Mouse (Mus musculus) left cerebral cortex, postnatal 14 days (tissue): ENCODE measurements around the gene Rtn1. TPM values are rescaled to one million over a fixed set of nuclear protein-coding genes. Genes with fewer than 3 reads are reported as not detected.
"Not testable (repeated sequence)": the region's sequence is repeated elsewhere in the genome, so short reads cannot be mapped to it uniquely, and the experiment has no call there.

Source experiments
- DNase-seq, 2 experiments: peaks; one replicate each; pipeline ENCODE4 v3.0.0; 2021 to 2022; ENCODE audit warnings: low spot score in 2 of 2, mixed read lengths in 1 of 2
- intact Hi-C: fragments of 180-260 bp; cut with DNase I; formaldehyde crosslinking; loops from one replicate; pipeline ENCODE4 v1.15.1; 2025
- total RNA-seq, 2 experiments: library from RNA; stranded (reverse); gene quantifications; 2 replicates each; pipeline ENCODE4 v1.2.3; 2021

Rtn1 gene
- total RNA-seq, 2 experiments from 2014 or later = 1,580 to 1,638 TPM

DNA sequence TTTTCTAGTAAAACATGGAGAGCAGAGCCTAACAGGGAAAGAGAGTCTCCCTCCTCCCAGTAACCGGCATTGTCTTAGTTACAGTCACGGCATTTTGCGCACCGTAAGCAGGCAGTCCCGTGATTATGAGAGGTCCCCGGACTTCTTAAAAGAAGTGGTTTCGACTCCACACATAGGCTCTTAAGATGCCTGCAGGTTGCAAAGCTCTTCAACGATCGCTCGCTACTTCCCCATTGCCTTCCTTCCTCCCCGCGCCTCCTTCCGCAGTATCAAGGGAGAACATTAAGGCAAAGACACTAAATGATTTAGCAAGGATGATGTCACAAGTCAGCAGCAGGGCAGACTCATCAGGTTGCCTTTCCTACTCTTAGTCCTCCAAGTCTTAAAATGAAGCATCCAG lies 72.8 kb downstream of the Rtn1 start:
- intact Hi-C loops = no loop called here
- DNase-seq = no peak

GRCm38 (mm10) chr12:72332488-72333013 lies 76.3 kb downstream of the Rtn1 start:
- intact Hi-C loops = no loop called here
- no peak for DNase-seq

- intact Hi-C loops = no loop called here
- no peak for DNase-seq
Measured at GRCm38 (mm10) chr12:72331912-72332487, 76.9 kb downstream of the Rtn1 start.

DNA sequence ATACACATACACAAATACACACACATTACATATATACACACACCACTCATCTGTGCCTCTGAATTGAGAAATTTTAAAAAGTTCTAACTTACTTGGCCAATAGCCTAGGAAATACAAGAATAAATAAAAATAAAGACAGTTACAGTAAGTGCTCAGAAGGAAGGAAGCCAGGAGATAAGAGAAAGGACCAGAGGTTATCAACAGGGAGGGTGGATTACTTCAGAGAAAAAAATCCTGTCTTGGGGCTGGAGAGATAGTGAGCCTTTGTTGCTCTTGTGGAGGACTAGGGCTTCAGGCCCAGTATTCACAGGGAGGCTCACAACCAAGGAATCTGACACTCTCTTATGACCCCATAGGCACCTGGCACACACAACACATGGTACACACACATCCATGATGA lies 82.8 kb downstream of the Rtn1 start:
- intact Hi-C loops = no loop called here
- no peak for DNase-seq

DNA sequence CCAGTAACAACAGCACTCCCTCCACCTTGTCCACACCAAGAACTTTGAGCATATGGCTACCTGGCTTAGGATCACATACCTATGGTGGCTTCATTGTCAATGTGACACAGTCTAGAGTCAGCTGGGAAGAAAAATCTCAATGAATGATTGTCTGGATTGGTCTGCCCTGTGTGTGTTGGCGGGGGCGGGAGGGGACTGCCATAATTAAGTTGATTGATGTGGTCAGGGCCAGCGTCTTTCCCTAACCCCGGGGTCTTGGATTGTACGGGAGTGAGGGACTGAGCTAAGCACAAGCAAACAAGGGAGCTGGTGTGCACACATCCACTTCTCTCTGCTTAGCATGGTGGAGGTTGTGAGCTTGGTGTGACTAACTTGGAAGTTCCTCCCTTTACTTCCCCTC lies 83.8 kb downstream of the Rtn1 start:
- no peak for DNase-seq
- intact Hi-C loops = no loop called here

DNA sequence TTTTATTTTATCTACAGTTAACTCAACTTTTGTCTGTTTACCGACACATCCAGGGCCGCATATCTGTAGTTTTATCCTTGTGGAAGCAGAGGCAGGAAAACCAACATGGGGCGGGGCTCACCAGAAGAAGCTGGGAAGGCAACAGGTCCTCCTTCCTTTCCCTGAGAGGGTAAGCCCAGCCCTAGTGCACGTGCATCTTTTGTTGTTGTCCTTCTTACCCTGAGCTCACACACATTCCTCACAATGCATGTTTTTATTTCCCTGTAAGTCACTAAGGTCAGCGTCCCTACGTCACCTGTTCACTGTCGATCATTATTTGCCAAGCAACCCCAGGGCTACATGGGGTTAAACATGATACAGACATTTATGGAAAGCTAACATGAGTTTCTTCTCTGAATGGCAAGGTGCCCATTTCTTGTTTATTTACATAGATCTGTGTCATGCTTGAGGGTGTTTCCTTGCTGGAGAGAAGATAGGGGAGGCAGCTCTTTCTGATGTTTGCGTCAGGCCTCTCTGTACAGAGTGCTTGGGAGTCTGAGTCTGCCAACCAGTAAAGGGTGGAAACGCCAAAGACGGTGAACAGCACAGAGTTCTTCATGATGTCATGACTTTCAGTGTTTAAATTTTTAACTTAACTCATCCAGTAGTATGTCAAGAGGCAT lies 84.5 kb downstream of the Rtn1 start:
- intact Hi-C loops = no loop called here
- no peak for DNase-seq

DNA sequence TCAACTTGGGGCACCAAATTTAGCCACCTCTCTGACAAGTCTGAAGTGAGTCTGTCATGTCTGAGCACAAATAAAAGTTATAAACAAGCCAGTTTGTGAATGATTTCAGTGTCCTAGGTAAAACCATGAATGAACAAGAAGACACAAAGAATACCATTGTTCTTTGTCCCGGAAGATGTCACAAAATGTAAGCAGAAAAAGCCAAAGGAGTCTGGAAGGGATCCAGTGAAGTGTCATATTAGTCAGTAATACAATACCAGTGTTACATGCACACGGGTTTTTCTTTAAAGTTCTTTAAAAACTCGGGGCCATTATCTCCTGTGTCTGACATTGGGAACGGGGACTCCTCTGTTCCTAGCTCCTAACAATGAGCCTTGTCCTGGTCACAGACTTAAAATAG lies 85.1 kb downstream of the Rtn1 start:
- intact Hi-C loops = no loop called here
- no peak for DNase-seq

GRCm38 (mm10) chr12:72315732-72316465 lies 93.0 kb downstream of the Rtn1 start:
- no peak for DNase-seq
- intact Hi-C loops = no loop called here

DNA sequence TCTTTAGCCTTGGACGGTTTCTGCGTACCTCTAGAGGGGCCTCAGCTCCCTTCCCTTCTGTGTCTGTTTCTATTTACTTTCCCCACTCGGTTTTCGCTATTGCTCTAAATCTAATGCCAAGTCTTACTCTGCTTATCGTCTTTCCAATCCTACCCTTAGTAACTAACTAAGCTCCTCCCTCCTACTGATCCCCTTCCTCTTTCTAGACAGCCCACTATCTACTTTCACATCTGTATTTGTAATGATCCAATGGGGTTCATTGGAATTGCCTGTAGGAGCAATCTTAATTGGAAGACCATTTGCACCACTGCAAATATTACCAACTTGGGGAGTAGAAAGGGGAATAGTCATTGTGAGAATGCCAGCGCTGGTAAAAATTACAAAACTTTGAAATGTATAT lies 98.0 kb downstream of the Rtn1 start:
- DNase-seq = no peak
- intact Hi-C loops = no loop called here

DNA sequence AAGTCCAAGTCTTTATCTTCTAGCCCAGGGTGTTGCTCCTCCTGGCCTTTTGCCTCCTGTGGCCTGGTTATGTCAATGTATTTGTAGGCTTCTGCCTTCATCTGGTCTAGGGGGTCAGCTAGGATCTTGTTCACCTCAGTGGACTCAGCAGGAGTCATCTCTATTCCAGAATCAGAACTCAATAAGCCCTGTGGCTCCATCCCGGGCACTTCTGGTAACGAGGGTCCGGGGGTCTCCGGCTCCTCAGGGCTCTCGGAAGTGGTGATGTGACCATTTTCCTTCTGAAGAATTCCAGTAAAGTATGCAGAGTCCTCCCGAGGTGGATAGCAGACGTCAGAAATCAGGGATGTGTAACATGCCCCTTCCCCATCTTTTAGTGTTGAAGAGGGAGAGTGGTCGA lies 100.3 kb downstream of the Rtn1 start:
- intact Hi-C loops = no loop called here
- DNase-seq = no peak

- no peak for DNase-seq
- intact Hi-C loops = no loop called here
Measured at GRCm38 (mm10) chr12:72306281-72306680, 102.6 kb downstream of the Rtn1 start.

DNA sequence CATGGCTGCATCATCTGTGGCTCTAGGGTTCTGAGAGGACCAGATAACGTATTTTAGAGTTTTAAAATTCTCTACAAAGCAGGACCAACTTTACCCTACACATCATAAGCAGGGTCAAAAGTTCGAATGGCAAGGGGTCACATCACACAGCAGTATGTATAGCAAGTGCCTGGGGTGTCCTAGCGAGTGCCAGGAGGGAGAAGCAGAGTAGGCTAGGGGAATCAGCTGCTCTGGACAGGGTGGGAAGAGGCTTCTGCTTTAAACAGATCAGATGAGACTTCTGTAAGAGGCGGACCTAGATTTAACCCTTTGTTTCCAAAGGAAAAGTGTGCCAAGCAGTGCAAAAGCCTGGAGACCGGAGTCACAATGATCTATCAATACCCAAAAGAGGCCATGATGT lies 103.4 kb downstream of the Rtn1 start:
- no peak for DNase-seq
- intact Hi-C loops = no loop called here

DNA sequence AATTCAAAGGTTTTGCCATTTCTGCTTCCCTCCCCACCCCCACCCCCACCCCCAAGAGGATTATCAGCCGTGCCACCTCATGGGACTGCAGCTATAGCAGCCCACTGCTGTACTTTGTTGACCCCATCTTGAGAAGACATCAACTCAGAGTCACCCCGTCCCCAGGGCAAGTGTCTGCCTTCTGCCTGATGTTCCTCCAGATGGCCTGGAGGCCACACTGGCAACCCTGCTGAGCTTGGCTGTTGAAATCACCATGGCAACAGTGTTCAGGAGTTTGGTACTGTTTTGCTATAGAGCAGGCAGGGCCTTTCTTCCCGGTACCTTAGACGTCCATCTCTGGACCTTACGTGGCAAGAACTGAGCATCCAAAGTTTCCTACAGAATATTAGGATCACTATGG lies 103.9 kb downstream of the Rtn1 start:
- intact Hi-C loops = loop anchor here (5.0 kb wide), 1 partner anchor 102 kb away; the partner anchor contains the start of gene Rtn1
- no peak for DNase-seq

DNA sequence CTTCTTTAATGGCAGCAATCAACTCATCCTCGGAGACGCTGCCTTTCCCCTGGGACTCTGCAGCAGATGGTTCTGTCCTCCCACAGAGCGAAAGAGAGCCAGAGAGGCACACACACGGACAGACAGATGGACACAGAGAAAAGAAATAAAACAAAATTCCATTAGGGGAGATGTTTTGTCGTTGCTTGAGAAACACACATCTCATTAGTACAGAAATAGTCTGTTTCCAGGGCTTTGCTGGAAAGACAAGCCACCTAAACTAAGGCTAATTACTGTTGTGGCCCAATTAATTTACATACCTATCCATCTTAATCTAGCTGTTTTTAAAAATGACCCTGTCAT lies 104.5 kb downstream of the Rtn1 start:
- DNase-seq = peak in 1 of 2 experiments; percentile 35
- intact Hi-C loops = loop anchor here (5.0 kb wide), 1 partner anchor 103 kb away; the partner anchor contains the start of gene Rtn1

- DNase-seq = no peak
- intact Hi-C loops = loop anchor here (5.0 kb wide), 1 partner anchor 104 kb away; the partner anchor contains the start of gene Rtn1
Measured at GRCm38 (mm10) chr12:72303624-72304346, 105.1 kb downstream of the Rtn1 start.

GRCm38 (mm10) chr12:72301431-72301830 lies 107.4 kb downstream of the Rtn1 start:
- DNase-seq = no peak
- intact Hi-C loops = loop anchor here (5.0 kb wide), 1 partner anchor 106 kb away; the partner anchor contains the start of gene Rtn1

GRCm38 (mm10) chr12:72300971-72301370 lies 107.9 kb downstream of the Rtn1 start:
- no peak for DNase-seq
- intact Hi-C loops = loop anchor here (5.0 kb wide), 1 partner anchor 106 kb away; the partner anchor contains the start of gene Rtn1

- DNase-seq = no peak
- intact Hi-C loops = no loop called here
Measured at GRCm38 (mm10) chr12:72298222-72298621, 110.6 kb downstream of the Rtn1 start.

GRCm38 (mm10) chr12:72296552-72296951 lies 112.3 kb downstream of the Rtn1 start:
- DNase-seq = no peak
- intact Hi-C loops = no loop called here

GRCm38 (mm10) chr12:72293185-72293584 lies 115.7 kb downstream of the Rtn1 start:
- DNase-seq, intact Hi-C loops: not testable (repeated sequence)
